Mouse (Mus musculus): ENCODE data around the gene Efs.

Gene Efs

DNA sequence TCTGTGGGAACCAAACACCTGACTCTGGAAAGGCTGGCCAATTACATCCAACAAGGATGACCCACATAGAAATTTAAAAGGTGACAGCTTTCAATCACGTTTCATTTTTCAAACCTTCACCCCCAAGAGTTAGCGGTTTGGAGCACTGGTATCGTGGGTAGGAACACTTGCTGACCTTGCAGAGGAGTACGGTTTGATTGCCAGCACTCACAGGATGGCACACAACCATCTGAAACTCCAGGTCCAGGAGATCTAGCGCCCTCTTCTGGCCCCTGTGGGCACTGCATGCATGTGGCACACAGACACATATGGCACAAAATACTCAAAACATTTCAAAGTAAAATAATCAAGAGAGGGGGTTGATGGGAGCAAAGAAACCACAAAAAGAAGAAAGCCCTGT, 59.0 kb downstream of the Efs start:
- DNase-seq, result no peak
